19 mouse cellular contexts compared by ENCODE assay signal in the genomic region with DNA sequence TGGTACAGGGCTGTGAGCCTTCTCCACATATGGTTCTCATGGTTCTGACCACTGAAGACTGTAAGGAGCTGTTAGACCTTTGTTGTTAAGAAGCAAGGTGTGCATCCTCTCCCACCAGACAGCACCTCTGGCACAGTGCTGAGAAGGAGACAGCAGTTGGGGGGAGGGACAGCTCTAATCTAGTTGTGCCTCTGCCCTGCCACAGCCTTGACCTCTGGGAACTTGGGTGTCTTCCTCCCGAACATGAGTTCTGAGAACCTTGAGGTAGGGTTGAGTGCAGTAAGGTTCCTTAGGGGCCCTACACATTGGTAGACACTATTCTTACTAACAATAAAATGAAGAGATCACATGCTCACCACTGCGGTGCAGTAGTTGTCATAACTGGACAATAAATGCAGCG. TPM values are rescaled to one million over a fixed set of nuclear protein-coding genes. Genes with fewer than 3 reads are reported as not detected.
DNase-seq lines count a peak whose midpoint lies in the region; ATAC-seq and TF ChIP-seq lines count a peak whose summit lies in the region.
"Had no signal": no experiment of that assay in that cellular context is flagged by ENCODE, and none has a peak within 500 bp of the region (broad histone marks: within the 10 kb centered on the region; RNA-seq: fewer than 3 reads in every experiment).

No protein-coding gene starts in this region.

- no peak for TF ChIP-seq EP300 in liver, embryonic 14.5 days (IDR thresholded peaks at IDR 0.05; ENCODE audit: low read depth)

- no peak for ATAC-seq in megakaryocyte, adult 5-6 weeks (ENCODE audit: poor library complexity, severe bottlenecking)
- peak; percentile 42; the same call in 1 of the 2 replicates for ATAC-seq in liver, embryonic 14.5 days (ENCODE audit: insufficient read depth)
- ATAC-seq: activated CD4-positive, CD25-positive, alpha-beta regulatory T cell, adult 4 months; forebrain, embryonic 14.5 days; Patski had no signal

- H3K27ac ChIP-seq in heart, embryonic 10.5 days = peak overlapping the region; percentile 22; the same call in 1 of the 2 replicates
- H3K27ac ChIP-seq in liver, embryonic 14.5 days = no peak overlapping the region
- H3K27ac ChIP-seq: embryonic facial prominence, embryonic 10.5 days; forebrain, embryonic 10.5 days; heart, embryonic 15.5 days; hindbrain, embryonic 15.5 days had no signal

- H3K4me2 ChIP-seq in liver, embryonic 14.5 days (ENCODE audit: low read depth) = no peak overlapping the region
- H3K4me2 ChIP-seq: heart, embryonic 11.5 days; heart, embryonic 15.5 days; hindbrain, embryonic 15.5 days had no signal

- H3K27me3 ChIP-seq in heart, embryonic 10.5 days (ENCODE audit: insufficient read depth, poor library complexity, severe bottlenecking) = no peaks in the 10 kb centered on the region
- no peaks in the 10 kb centered on the region for H3K27me3 ChIP-seq in megakaryocyte, embryonic 14.5 days (replicated peaks)
- H3K27me3 ChIP-seq in liver, embryonic 14.5 days (ENCODE audit: control insufficient read depth, insufficient read depth, low read length) = no peaks in the 10 kb centered on the region
- H3K27me3 ChIP-seq: CH12.LX; heart, embryonic 15.5 days; hindbrain, embryonic 15.5 days; Patski had no signal

- H3K9ac ChIP-seq in liver, embryonic 14.5 days (replicated peaks) = no peak overlapping the region
- H3K9ac ChIP-seq: heart, embryonic 15.5 days; hindbrain, embryonic 15.5 days had no signal

- intact Hi-C loops in heart, postnatal 36 days (cut with DNase I) = no loop called here

- TF ChIP-seq CTCF in liver, embryonic 14.5 days (IDR thresholded peaks at IDR 0.05; ENCODE audit: low read depth) = no peak

- no peak for DNase-seq in heart, embryonic 10.5 days (ENCODE audit: low spot score)
- DNase-seq in heart, postnatal 36 days = no peak
- no peak for DNase-seq in liver, embryonic 14.5 days (ENCODE audit: low read depth in 3 of 3, low spot score in 3 of 3)
- DNase-seq in thymus, postnatal 25 days = no peak
- DNase-seq: adrenal gland, postnatal 14 days; cerebellum, postnatal 10 days; gastrocnemius, postnatal 14 days had no signal

- H3K4me1 ChIP-seq in heart, embryonic 10.5 days = peaks cover 59% of the 10 kb centered on the region
- H3K4me1 ChIP-seq in megakaryocyte, embryonic 14.5 days = peaks cover 98% of the 10 kb centered on the region
- peaks cover 6 to 30% of the 10 kb centered on the region in 2 experiments; a peak in 3 of 4 replicates for H3K4me1 ChIP-seq in liver, embryonic 14.5 days (replicated peaks; ENCODE audit: control insufficient read depth in 2 of 2, insufficient read depth in 2 of 2, low read length in 1 of 2)

- H3K4me3 ChIP-seq in heart, embryonic 10.5 days = no peak overlapping the region
- H3K4me3 ChIP-seq in megakaryocyte, embryonic 14.5 days (replicated peaks) = peak overlapping the region; percentile 30
- H3K4me3 ChIP-seq in liver, embryonic 14.5 days (ENCODE audit: insufficient read depth in 1 of 2, low read depth in 2 of 2, low read length in 2 of 2) = no peak overlapping the region
- H3K4me3 ChIP-seq: embryonic facial prominence, embryonic 10.5 days; erythroblast, embryonic 14.5 days; forebrain, embryonic 10.5 days; heart, embryonic 15.5 days; hindbrain, embryonic 15.5 days had no signal

- WGBS in heart, embryonic 10.5 days = 90% methylated on average over 3 of the region's 3 CpGs
- 64% methylated on average over 3 of the region's 3 CpGs for whole genome bisulfite sequencing in liver, embryonic 14.5 days (ENCODE audit: insufficient replicate concordance)

- peaks cover 14% of the 10 kb centered on the region; the same call in 1 of the 2 replicates for H3K36me3 ChIP-seq in heart, embryonic 10.5 days
- H3K36me3 ChIP-seq in megakaryocyte, embryonic 14.5 days (replicated peaks; ENCODE audit: low read length) = peaks cover 58% of the 10 kb centered on the region
- no peaks in the 10 kb centered on the region for H3K36me3 ChIP-seq in liver, embryonic 14.5 days (replicated peaks; ENCODE audit: control insufficient read depth, insufficient read depth, low read depth)

- H3K9me3 ChIP-seq in heart, embryonic 10.5 days = no peaks in the 10 kb centered on the region
- no peaks in the 10 kb centered on the region for H3K9me3 ChIP-seq in megakaryocyte, embryonic 14.5 days
- no peaks in the 10 kb centered on the region for H3K9me3 ChIP-seq in liver, embryonic 14.5 days (ENCODE audit: control insufficient read depth, low read length)
- H3K9me3 ChIP-seq: embryonic facial prominence, embryonic 10.5 days; forebrain, embryonic 10.5 days; heart, embryonic 15.5 days; hindbrain, embryonic 15.5 days had no signal

RNA-seq across cellular contexts. Expression of a gene that starts 16.8 kb away (rescaled TPM):
- polyA plus RNA-seq in heart, embryonic 10.5 days (2016; fragmentation: Nextera tagmentation; extraction: Ambion mirVana) = 37.5 and 46.7 TPM in 2 replicates
- total RNA-seq in heart, postnatal 36 days (2021) = 10 to 100 TPM; 73.4 to 79.7 TPM
- polyA plus RNA-seq in megakaryocyte, embryonic 14.5 days (2012; ENCODE audit: insufficient read depth, low replicate concordance) = 21.2 and 22.5 TPM in 2 replicates
- 14.9 and 15.3 TPM in 2 replicates for total RNA-seq in megakaryocyte, adult 5-6 weeks (2015)
- total RNA-seq in megakaryocyte, adult 5-6 weeks (2017) = 24.7 and 27.7 TPM in 2 replicates
- polyA plus RNA-seq in liver, embryonic 14.5 days (2012; rRNA removed) = 5.6 and 6.4 TPM in 2 replicates
- polyA plus RNA-seq in liver, embryonic 14.5 days (2014; fragmentation: Nextera tagmentation; extraction: Ambion mirVana) = 5.9 and 7.0 TPM in 2 replicates

RNA-seq across cellular contexts. Expression of a gene that starts 38.1 kb away (rescaled TPM):
- polyA plus RNA-seq in heart, embryonic 10.5 days (2016; fragmentation: Nextera tagmentation; extraction: Ambion mirVana) = 0.26 and 0.45 TPM in 2 replicates
- 1 to 10 TPM in 1 of 2 experiments, under 1 TPM in 1; 0.64 to 1.2 TPM for total RNA-seq in heart, postnatal 36 days (2021)
- polyA plus RNA-seq in megakaryocyte, embryonic 14.5 days (2012; ENCODE audit: insufficient read depth, low replicate concordance) = 9.1 and 10.4 TPM in 2 replicates
- 10.7 and 12.2 TPM in 2 replicates for total RNA-seq in megakaryocyte, adult 5-6 weeks (2015)
- total RNA-seq in megakaryocyte, adult 5-6 weeks (2017) = 26.1 and 30.9 TPM in 2 replicates
- 0.50 and 0.64 TPM in 2 replicates for polyA plus RNA-seq in liver, embryonic 14.5 days (2012; rRNA removed)
- polyA plus RNA-seq in liver, embryonic 14.5 days (2014; fragmentation: Nextera tagmentation; extraction: Ambion mirVana) = 0.11 TPM in 2 replicates
